Mouse (Mus musculus): ENCODE measurements around the gene Hspbp1. TPM values are rescaled to one million over a fixed set of nuclear protein-coding genes. Genes with fewer than 3 reads are reported as not detected.

Hspbp1 gene
- polyA plus RNA-seq, 1 experiment from 2014 or later = 95.6 TPM

Other genes with a start within 250 kb of the Hspbp1 start
- 9.8 and 10.4 TPM in 2 replicates for gene Rdh13, start 239.4 kb downstream of the Hspbp1 start, polyA plus RNA-seq (2016; fragmentation: Nextera tagmentation; extraction: Ambion mirVana)
- 1.3 and 2.1 TPM in 2 replicates for gene Eps8l1, start 224.4 kb downstream of the Hspbp1 start, polyA plus RNA-seq (2016; fragmentation: Nextera tagmentation; extraction: Ambion mirVana)
- gene Ppp1r12c, start 183.4 kb downstream of the Hspbp1 start, polyA plus RNA-seq (2016; fragmentation: Nextera tagmentation; extraction: Ambion mirVana) = 41.1 and 42.9 TPM in 2 replicates
- gene Tnnt1, start 168.7 kb downstream of the Hspbp1 start, polyA plus RNA-seq (2016; fragmentation: Nextera tagmentation; extraction: Ambion mirVana) = 13.7 and 17.9 TPM in 2 replicates
- gene Tnni3, start 160.8 kb downstream of the Hspbp1 start, polyA plus RNA-seq (2016; fragmentation: Nextera tagmentation; extraction: Ambion mirVana) = 1.7 and 1.8 TPM in 2 replicates
- gene Dnaaf3, start 152.6 kb downstream of the Hspbp1 start, polyA plus RNA-seq (2016; fragmentation: Nextera tagmentation; extraction: Ambion mirVana) = 0.24 and 0.26 TPM in 2 replicates
- gene Syt5, start 137.5 kb downstream of the Hspbp1 start, polyA plus RNA-seq (2016; fragmentation: Nextera tagmentation; extraction: Ambion mirVana) = 0.84 and 1.3 TPM in 2 replicates
- gene Ptprh, start 81.0 kb downstream of the Hspbp1 start, polyA plus RNA-seq (2016; fragmentation: Nextera tagmentation; extraction: Ambion mirVana) = not detected in 2 replicates
- 25.7 and 26.1 TPM in 2 replicates for gene Tmem86b, start 53.6 kb downstream of the Hspbp1 start, polyA plus RNA-seq (2016; fragmentation: Nextera tagmentation; extraction: Ambion mirVana)
- 12.0 and 12.7 TPM in 2 replicates for gene Ppp6r1, start 26.0 kb downstream of the Hspbp1 start, polyA plus RNA-seq (2016; fragmentation: Nextera tagmentation; extraction: Ambion mirVana)
- 0.19 and 0.29 TPM in 2 replicates for gene Brsk1, start 5.5 kb upstream of the Hspbp1 start, polyA plus RNA-seq (2016; fragmentation: Nextera tagmentation; extraction: Ambion mirVana)
- 0.08 and 0.12 TPM in 2 replicates for gene Tmem150b, start 40.2 kb upstream of the Hspbp1 start, polyA plus RNA-seq (2016; fragmentation: Nextera tagmentation; extraction: Ambion mirVana)
- gene Kmt5c, start 55.0 kb upstream of the Hspbp1 start, polyA plus RNA-seq (2016; fragmentation: Nextera tagmentation; extraction: Ambion mirVana) = 79.0 and 79.5 TPM in 2 replicates
- gene Cox6b2, start 68.0 kb upstream of the Hspbp1 start, polyA plus RNA-seq (2016; fragmentation: Nextera tagmentation; extraction: Ambion mirVana) = 152 and 159 TPM in 2 replicates
- gene Fam71e2, start 86.2 kb upstream of the Hspbp1 start, polyA plus RNA-seq (2016; fragmentation: Nextera tagmentation; extraction: Ambion mirVana) = not detected in 2 replicates
- gene Il11, start 97.8 kb upstream of the Hspbp1 start, polyA plus RNA-seq (2016; fragmentation: Nextera tagmentation; extraction: Ambion mirVana) = 0.06 TPM in 1 of 2 replicates, not detected in the other
- 0.46 TPM in 1 of 2 replicates, not detected in the other for gene Tmem190, start 97.9 kb upstream of the Hspbp1 start, polyA plus RNA-seq (2016; fragmentation: Nextera tagmentation; extraction: Ambion mirVana)
- 18.9 and 19.2 TPM in 2 replicates for gene Tmem238, start 104.6 kb upstream of the Hspbp1 start, polyA plus RNA-seq (2016; fragmentation: Nextera tagmentation; extraction: Ambion mirVana)
- gene Rpl28, start 107.8 kb upstream of the Hspbp1 start, polyA plus RNA-seq (2016; fragmentation: Nextera tagmentation; extraction: Ambion mirVana) = 397 and 413 TPM in 2 replicates
- 353 and 370 TPM in 2 replicates for gene Ube2s, start 127.5 kb upstream of the Hspbp1 start, polyA plus RNA-seq (2016; fragmentation: Nextera tagmentation; extraction: Ambion mirVana)
- gene Shisa7, start 159.6 kb upstream of the Hspbp1 start, polyA plus RNA-seq (2016; fragmentation: Nextera tagmentation; extraction: Ambion mirVana) = not detected in 2 replicates
- gene Isoc2b, start 185.2 kb upstream of the Hspbp1 start, polyA plus RNA-seq (2016; fragmentation: Nextera tagmentation; extraction: Ambion mirVana) = 3.5 and 3.9 TPM in 2 replicates
- gene Isoc2a, start 192.1 kb upstream of the Hspbp1 start, polyA plus RNA-seq (2016; fragmentation: Nextera tagmentation; extraction: Ambion mirVana) = 0.62 and 0.95 TPM in 2 replicates
- 0.10 TPM in 1 of 2 replicates, not detected in the other for gene Gm36210, start 221.4 kb upstream of the Hspbp1 start, polyA plus RNA-seq (2016; fragmentation: Nextera tagmentation; extraction: Ambion mirVana)
- 2.4 and 2.7 TPM in 2 replicates for gene Zfp628, start 230.1 kb upstream of the Hspbp1 start, polyA plus RNA-seq (2016; fragmentation: Nextera tagmentation; extraction: Ambion mirVana)
- 0.54 and 0.67 TPM in 2 replicates for gene Nat14, start 237.0 kb upstream of the Hspbp1 start, polyA plus RNA-seq (2016; fragmentation: Nextera tagmentation; extraction: Ambion mirVana)
- gene Ssc5d, start 240.7 kb upstream of the Hspbp1 start, polyA plus RNA-seq (2016; fragmentation: Nextera tagmentation; extraction: Ambion mirVana) = 0.13 and 0.19 TPM in 2 replicates